Mouse (Mus musculus) MEL (cell line): ENCODE data around the gene Srcin1. TPM values are rescaled to one million over a fixed set of nuclear protein-coding genes. Genes with fewer than 3 reads are reported as not detected.
A peak's percentile ranks its signal among the peaks of the same experiment; 100 is the strongest.

ENCODE experiments used
- DNase-seq: peaks from one replicate; pipeline ENCODE4 v3.0.0; 2011; ENCODE audit warnings: low read depth, low spot score
- H3K27ac ChIP-seq: 2 replicates; pipeline ENCODE4 v1.5.1; 2012; ENCODE audit warnings: low read depth, mild to moderate bottlenecking, control low read depth, low read length, moderate library complexity; ENCODE audit not compliant: control insufficient read depth
- H3K27me3 ChIP-seq, 2 experiments: fragments of 150-350 bp in 1 of 2; sonication (generic) in 1 of 2; 2 replicates each; pipeline ENCODE4 v1.6.1; 2012; ENCODE audit warnings: low read length in 2 of 2, mild to moderate bottlenecking in 2 of 2, improper control_type of control experiment in 1 of 2, moderate library complexity in 1 of 2; ENCODE audit not compliant: insufficient read depth in 2 of 2, control insufficient read depth in 1 of 2
- H3K36me3 ChIP-seq, 2 experiments: 2 replicates each; pipeline ENCODE4 v1.6.1; 2012 to 2014; ENCODE audit warnings: low read length in 2 of 2, improper control_type of control experiment in 1 of 2, inconsistent platforms in 1 of 2, mild to moderate bottlenecking in 1 of 2; ENCODE audit not compliant: insufficient read depth in 2 of 2, control insufficient read depth in 1 of 2
- H3K4me1 ChIP-seq, 2 experiments: fragments of 150-350 bp in 1 of 2; sonication (generic) in 1 of 2; 2 replicates each; pipeline ENCODE4 v1.6.1; 2012; ENCODE audit warnings: low read length in 2 of 2, improper control_type of control experiment in 1 of 2, mild to moderate bottlenecking in 1 of 2; ENCODE audit not compliant: insufficient read depth in 2 of 2, control insufficient read depth in 1 of 2
- H3K4me3 ChIP-seq, 2 experiments: fragments of 150-350 bp in 1 of 2; sonication (generic) in 1 of 2; 2 replicates each; pipeline ENCODE4 v1.5.1; 2012; ENCODE audit warnings: low read depth in 2 of 2, low read length in 2 of 2, mild to moderate bottlenecking in 2 of 2, moderate library complexity in 2 of 2, control low read depth in 1 of 2, improper control_type of control experiment in 1 of 2; ENCODE audit not compliant: control insufficient read depth in 1 of 2, insufficient read depth in 1 of 2
- H3K79me2 ChIP-seq: 2 replicates; pipeline ENCODE4 v1.6.1; 2012; ENCODE audit warnings: mild to moderate bottlenecking, low read length, moderate library complexity; ENCODE audit not compliant: control insufficient read depth, poor library complexity, insufficient read depth
- H3K9ac ChIP-seq: 2 replicates; pipeline ENCODE4 v1.6.1; 2012; ENCODE audit warnings: low read depth, mild to moderate bottlenecking, control low read depth, low read length, moderate library complexity; ENCODE audit not compliant: control insufficient read depth, poor library complexity, severe bottlenecking
- H3K9me3 ChIP-seq: fragments of 150-350 bp; sonication (generic); replicated peaks from 2 replicates; pipeline ENCODE4 v1.6.1; 2012; ENCODE audit warnings: mild to moderate bottlenecking, low read length, improper control_type of control experiment, moderate library complexity; ENCODE audit not compliant: insufficient read depth
- BHLHE40 ChIP-seq: IDR thresholded peaks from 2 replicates; pipeline ENCODE4 v1.6.1; 2012; ENCODE audit warnings: low read depth, mild to moderate bottlenecking, inconsistent platforms, low read length, improper control_type of control experiment, borderline replicate concordance
- CHD2 ChIP-seq: IDR thresholded peaks from 2 replicates; pipeline ENCODE4 v1.6.1; 2011; ENCODE audit warnings: low read length, improper control_type of control experiment
- CTCF ChIP-seq, 3 experiments: IDR thresholded peaks in 2 of 3; conservative IDR thresholded peaks in 1 of 3; 2 replicates each; pipeline ENCODE4 v1.5.1; 2011 to 2012; ENCODE audit warnings: low read length in 3 of 3, low read depth in 2 of 3, mild to moderate bottlenecking in 2 of 3, improper control_type of control experiment in 1 of 3, inconsistent platforms in 1 of 3, mixed read lengths in 1 of 3, moderate library complexity in 1 of 3; ENCODE audit not compliant: control insufficient read depth in 1 of 3, insufficient read depth in 1 of 3, poor library complexity in 1 of 3, severe bottlenecking in 1 of 3
- E2F4 ChIP-seq: IDR thresholded peaks from 2 replicates; pipeline ENCODE4 v1.6.1; 2011; ENCODE audit warnings: low read depth, low read length, improper control_type of control experiment, borderline replicate concordance
- ELF1 ChIP-seq: IDR thresholded peaks from 2 replicates; pipeline ENCODE4 v1.6.1; 2014; ENCODE audit warnings: low read depth, mild to moderate bottlenecking, inconsistent platforms, low read length, improper control_type of control experiment, moderate library complexity
- EP300 ChIP-seq, 2 experiments: IDR thresholded peaks; 2 replicates each; pipeline ENCODE4 v1.6.1; 2011; ENCODE audit warnings: improper control_type of control experiment in 2 of 2, low read length in 2 of 2, low read depth in 1 of 2, mild to moderate bottlenecking in 1 of 2
- HCFC1 ChIP-seq: IDR thresholded peaks from 2 replicates; pipeline ENCODE4 v1.6.1; 2012; ENCODE audit warnings: low read depth, mild to moderate bottlenecking, inconsistent platforms, low read length, improper control_type of control experiment, moderate library complexity
- JUND ChIP-seq: IDR thresholded peaks from 2 replicates; pipeline ENCODE4 v1.6.1; 2011; ENCODE audit warnings: low read depth, mild to moderate bottlenecking, improper control_type of control experiment, low read length
- MAZ ChIP-seq: IDR thresholded peaks from 2 replicates; pipeline ENCODE4 v1.6.1; 2012; ENCODE audit warnings: low read depth, mild to moderate bottlenecking, inconsistent platforms, low read length, improper control_type of control experiment
- MXI1 ChIP-seq: IDR thresholded peaks from 2 replicates; pipeline ENCODE4 v1.6.1; 2011; ENCODE audit warnings: mild to moderate bottlenecking, low read depth, low read length, improper control_type of control experiment
- MYC ChIP-seq: IDR thresholded peaks from 2 replicates; pipeline ENCODE4 v1.6.1; 2011; ENCODE audit warnings: low read depth, mild to moderate bottlenecking, low read length, improper control_type of control experiment, moderate library complexity
- POLR2AphosphoS2 ChIP-seq: IDR thresholded peaks from 2 replicates; pipeline ENCODE4 v1.6.1; 2011; ENCODE audit warnings: low read length, improper control_type of control experiment
- POLR2AphosphoS5 ChIP-seq: IDR thresholded peaks from 2 replicates; pipeline ENCODE4 v1.6.1; 2012; ENCODE audit warnings: low read depth, borderline replicate concordance, mild to moderate bottlenecking, inconsistent platforms, low read length, moderate library complexity, mixed read lengths
- RAD21 ChIP-seq: IDR thresholded peaks from 2 replicates; pipeline ENCODE4 v1.6.1; 2011; ENCODE audit warnings: mild to moderate bottlenecking, low read depth, low read length, improper control_type of control experiment
- RCOR1 ChIP-seq: IDR thresholded peaks from 2 replicates; pipeline ENCODE4 v1.6.1; 2012; ENCODE audit warnings: low read depth, mild to moderate bottlenecking, inconsistent platforms, low read length, improper control_type of control experiment
- SIN3A ChIP-seq: IDR thresholded peaks from 2 replicates; pipeline ENCODE4 v1.6.1; 2012; ENCODE audit warnings: low read length, improper control_type of control experiment, inconsistent platforms
- SMC3 ChIP-seq: IDR thresholded peaks from 2 replicates; pipeline ENCODE4 v1.6.1; 2011; ENCODE audit warnings: low read depth, low read length, improper control_type of control experiment
- TBP ChIP-seq: IDR thresholded peaks from 2 replicates; pipeline ENCODE4 v1.8.0; 2011; ENCODE audit warnings: low read depth, low read length, improper control_type of control experiment
- USF2 ChIP-seq, 2 experiments: IDR thresholded peaks; 2 replicates each; pipeline ENCODE4 v1.6.1; 2011 to 2012; ENCODE audit warnings: improper control_type of control experiment in 2 of 2, low read length in 2 of 2, borderline replicate concordance in 1 of 2, inconsistent platforms in 1 of 2, low read depth in 1 of 2, mild to moderate bottlenecking in 1 of 2; ENCODE audit not compliant: insufficient read depth in 1 of 2
- ZC3H11A ChIP-seq: IDR thresholded peaks from 2 replicates; pipeline ENCODE4 v1.6.1; 2012; ENCODE audit warnings: low read depth, mild to moderate bottlenecking, inconsistent platforms, low read length, improper control_type of control experiment
- ZKSCAN1 ChIP-seq: IDR thresholded peaks from 2 replicates; pipeline ENCODE4 v1.6.1; 2012; ENCODE audit warnings: low read depth, mild to moderate bottlenecking, inconsistent platforms, low read length, improper control_type of control experiment, moderate library complexity
- ZNF384 ChIP-seq: IDR thresholded peaks from 2 replicates; pipeline ENCODE4 v1.6.1; 2012; ENCODE audit warnings: low read depth, mild to moderate bottlenecking, inconsistent platforms, low read length, improper control_type of control experiment
- polyA plus RNA-seq, 2 experiments: library from polyadenylated mRNA; stranded (reverse) in 1 of 2; unstranded in 1 of 2; fragments of >175 nt in 1 of 2; fragments of >200 nt in 1 of 2; gene quantifications; 2 replicates each; pipeline versions ENCODE4 v1.2.1 to v1.2.4; 2012; ENCODE audit warnings: low replicate concordance in 2 of 2, low read depth in 1 of 2; ENCODE audit not compliant: insufficient read length in 2 of 2, insufficient read depth in 1 of 2, missing spikeins in 1 of 2
- total RNA-seq: library from RNA; depleted of rRNA; stranded (reverse); fragments of 300-350 nt; gene quantifications from 2 replicates; pipeline ENCODE4 v1.2.3, GENCODE M21; 2012

Srcin1 gene
- total and polyA plus RNA-seq, 3 experiments: 0.04 to 0.10 TPM; not detected in 1

DNA sequence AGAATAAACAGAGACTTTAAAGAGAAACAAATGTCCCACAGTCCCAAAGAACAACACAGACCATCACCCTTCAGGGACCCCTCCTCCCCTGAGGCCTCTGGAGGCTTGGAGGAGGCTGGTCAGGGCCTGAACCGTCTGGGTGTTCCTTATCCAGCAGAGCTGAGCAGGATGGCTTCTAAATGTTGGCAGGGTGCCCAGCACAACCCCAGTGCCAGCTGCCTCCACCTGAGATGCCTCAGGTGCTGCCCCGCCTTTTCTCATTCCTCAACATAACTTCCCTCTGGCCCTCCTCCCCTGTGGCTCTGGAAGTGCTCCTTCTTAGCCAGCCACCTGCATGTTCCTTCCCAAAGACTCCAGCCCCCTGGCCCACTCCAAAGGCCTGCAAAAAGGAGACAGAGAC lies 2.3 kb upstream of the Srcin1 start:
- no peak overlapping the region for H3K27ac ChIP-seq
- H3K9ac ChIP-seq: no peak overlapping the region
- no peaks in the 10 kb centered on the region; the same call in 1 of the 2 replicates for H3K79me2 ChIP-seq
- no peaks in the 10 kb centered on the region for H3K9me3 ChIP-seq
- H3K27me3 ChIP-seq: peaks cover 0 to 11% of the 10 kb centered on the region in 2 experiments
- H3K36me3 ChIP-seq: no peaks in the 10 kb centered on the region
- H3K4me3 ChIP-seq: no peak overlapping the region
- no peak for DNase-seq
- TF ChIP-seq ZC3H11A (no peak), POLR2AphosphoS2 (no peak), POLR2AphosphoS5 (no peak), USF2 (IDR thresholded peaks at IDR 0.05; ENCODE audit: borderline replicate concordance in 1 of 2, insufficient read depth in 1 of 2, low read depth in 1 of 2, low read length in 2 of 2) (no peak), JUND (no peak), MYC (no peak), HCFC1 (no peak), RAD21 (no peak), TBP (no peak), ELF1 (no peak), SIN3A (no peak), E2F4 (no peak), ZKSCAN1 (no peak)
- no peaks in the 10 kb centered on the region for H3K4me1 ChIP-seq

DNA sequence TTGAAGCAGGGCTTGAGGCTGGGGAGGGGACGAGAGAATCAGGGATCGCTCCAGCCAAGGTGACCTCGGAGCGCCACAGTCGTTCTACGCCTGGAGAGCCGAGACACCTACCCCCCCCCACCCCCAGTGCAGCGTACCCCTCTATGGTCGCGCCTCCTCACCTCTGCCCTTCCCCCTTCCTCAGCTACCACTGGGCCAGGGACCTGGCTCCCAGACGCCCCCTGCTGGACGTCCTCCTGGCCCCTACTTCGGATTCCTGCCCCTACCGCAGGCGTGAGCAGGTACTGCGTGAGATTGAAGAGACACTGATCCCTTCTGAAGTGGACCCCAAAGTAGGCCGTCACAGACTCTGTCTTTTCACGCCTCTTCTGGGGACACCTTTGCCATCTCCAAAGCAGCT lies 348 bp downstream of the Srcin1 start:
- peak; percentile 92 for DNase-seq
- Histone ChIP-seq H3K9ac (peak overlapping the region; percentile 49), H3K4me1 (no peaks in the 10 kb centered on the region), H3K27ac (no peak overlapping the region), H3K36me3 (no peaks in the 10 kb centered on the region), H3K27me3 (peaks cover 2 to 11% of the 10 kb centered on the region in 2 experiments; a peak in 3 of 4 replicates), H3K4me3 (peak overlapping the region; percentile 55 to 84), H3K79me2 (no peaks in the 10 kb centered on the region; the same call in 1 of the 2 replicates), H3K9me3 (no peaks in the 10 kb centered on the region)
- TF ChIP-seq MAZ (peak; percentile 60; the same call in 1 of the 2 replicates), RCOR1 (0 out of 2 replicates have a peak, but pooled peaks have one; percentile 9), ZC3H11A (peak; percentile 23; the same call in 1 of the 2 replicates), MXI1 (no peak), POLR2AphosphoS5 (no peak), CTCF (IDR thresholded peaks at IDR 0.05 in 2 of 3, conservative IDR thresholded peaks at IDR 0.05 in 1 of 3; ENCODE audit: control insufficient read depth in 1 of 3, insufficient read depth in 1 of 3, low read depth in 2 of 3, low read length in 3 of 3, poor library complexity in 1 of 3, severe bottlenecking in 1 of 3) (peak; percentile 90 to 100 (median 96)), HCFC1 (peak; percentile 31; the same call in 1 of the 2 replicates), BHLHE40 (peak; percentile 54; the same call in 1 of the 2 replicates), EP300 (IDR thresholded peaks at IDR 0.05; ENCODE audit: low read depth in 1 of 2, low read length in 2 of 2) (no peak), RAD21 (peak; percentile 51), ZNF384 (0 out of 2 replicates have a peak, but pooled peaks have one; percentile 2), SMC3 (peak; percentile 93), CHD2 (peak; percentile 58)
